ENCODE assay signal across 16 mouse cellular contexts in the genomic region with DNA sequence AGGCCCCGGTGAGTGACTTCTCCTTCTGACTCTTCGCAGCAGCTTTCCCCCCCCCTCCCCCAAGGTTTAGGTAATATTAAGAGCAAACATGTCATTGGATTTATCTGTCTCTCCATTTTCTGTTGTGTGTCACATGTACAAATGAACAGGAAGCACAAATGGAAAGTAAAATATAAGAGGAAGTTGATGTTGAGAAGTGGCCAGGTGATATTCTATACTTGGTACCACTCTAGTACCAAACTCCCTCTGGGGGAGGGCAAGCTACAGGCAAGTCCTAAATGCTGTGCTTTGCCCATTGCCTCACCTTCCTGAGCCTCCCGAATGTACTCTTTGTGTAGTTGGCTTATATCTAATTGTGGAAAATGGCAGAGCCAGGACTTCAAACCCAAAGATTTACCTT.
DNase-seq lines count a peak whose midpoint lies in the region; ATAC-seq lines count a peak whose summit lies in the region.
"Had no signal": no experiment of that assay in that cellular context is flagged by ENCODE, and none has a peak within 500 bp of the region (broad histone marks: within the 10 kb centered on the region; RNA-seq: fewer than 3 reads in every experiment).

No protein-coding gene starts in this region.

- peak; percentile 14 for DNase-seq in 416B (ENCODE audit: low read depth)
- peak; percentile 40 to 55 for DNase-seq in B cell, adult 2 months
- no peak for DNase-seq in adrenal gland, adult 2 months
- DNase-seq in urinary bladder, postnatal 4 days (ENCODE audit: low spot score in 2 of 2), result no peak
- no peak for DNase-seq in thymus, postnatal 36 days
- DNase-seq: adrenal gland, postnatal 25 days; cerebellum, adult 18-20 months; cerebellum, postnatal 10 days; forebrain, postnatal 0 days; gastrocnemius, postnatal 25 days; heart, postnatal 4 days had no signal

- ATAC-seq in activated CD4-positive, CD25-positive, alpha-beta regulatory T cell, adult 4 months, result peak; percentile 50
- ATAC-seq in neutrophil, adult 5-6 weeks (ENCODE audit: extremely low read depth, insufficient number of reproducible peaks, low FRiP score, poor library complexity, severe bottlenecking), result peak; percentile 76
- ATAC-seq: forebrain, embryonic 13.5 days; forebrain, postnatal 0 days; hindbrain, postnatal 0 days; intestine, embryonic 15.5 days had no signal

Comparison
In these comparisons a context has a peak if more than half of its experiments do, and no peak if none do; other contexts are left out.
1. DNase-seq: peak in 416B (single experiment) and B cell, adult 2 months (2 of 2); none in adrenal gland, adult 2 months (single experiment), urinary bladder, postnatal 4 days (0 of 2) and thymus, postnatal 36 days (0 of 2).